Mouse (Mus musculus) heart, adult 2 months (tissue): ENCODE measurements around the gene Tuba8. TPM values are rescaled to one million over a fixed set of nuclear protein-coding genes. Genes with fewer than 3 reads are reported as not detected.

Source experiments
- DNase-seq, 2 experiments: peaks; one replicate each; pipeline ENCODE4 v3.0.0; 2021
- H3K27ac ChIP-seq: fragments of 200-600 bp; 2 replicates; pipeline ENCODE4 v1.8.1; 2022
- H3K27me3 ChIP-seq: fragments of 200-500 bp; 2 replicates; pipeline ENCODE4 v1.6.1; 2012; ENCODE audit warnings: mild to moderate bottlenecking, low read length, inconsistent platforms, mixed read lengths; ENCODE audit not compliant: control insufficient read depth, insufficient read depth
- H3K36me3 ChIP-seq: fragments of 200-500 bp; 2 replicates; pipeline ENCODE4 v1.6.1; 2012; ENCODE audit warnings: low read length, inconsistent platforms; ENCODE audit not compliant: control insufficient read depth, insufficient read depth
- H3K4me1 ChIP-seq: fragments of 200-500 bp; 2 replicates; pipeline ENCODE4 v1.6.1; 2011; ENCODE audit warnings: low read length; ENCODE audit not compliant: control insufficient read depth, insufficient read depth
- H3K4me3 ChIP-seq: fragments of 200-600 bp; 2 replicates; pipeline ENCODE4 v1.8.1; 2022
- H3K79me2 ChIP-seq: fragments of 200-500 bp; replicated peaks from 2 replicates; pipeline ENCODE4 v1.6.1; 2012; ENCODE audit warnings: mild to moderate bottlenecking, inconsistent platforms, low read length, moderate library complexity, mixed read lengths; ENCODE audit not compliant: control insufficient read depth, insufficient read depth
- H3K9ac ChIP-seq: fragments of 200-500 bp; 2 replicates; pipeline ENCODE4 v1.6.1; 2012; ENCODE audit warnings: low read depth, mild to moderate bottlenecking, control low read depth, inconsistent platforms, low read length, mixed read lengths
- CTCF ChIP-seq: fragments of 200-600 bp; IDR thresholded peaks from 2 replicates; pipeline ENCODE4 v1.8.1; 2022; ENCODE audit warnings: antibody characterized with exemption, mild to moderate bottlenecking, moderate library complexity
- EP300 ChIP-seq: fragments of 200-500 bp; IDR thresholded peaks from 2 replicates; pipeline ENCODE4 v1.6.1; 2011; ENCODE audit warnings: low read depth, low read length, control low read depth; ENCODE audit not compliant: insufficient read depth
- POLR2A ChIP-seq: fragments of 200-500 bp; IDR thresholded peaks from 2 replicates; pipeline ENCODE4 v1.6.1; 2011; ENCODE audit warnings: mild to moderate bottlenecking, low read depth, low read length, control low read depth; ENCODE audit not compliant: insufficient read depth
- WGBS: fragments of 180-500 bp; shearing (Covaris S2); methylation state at CpG from one replicate; pipeline ENCODE4 v1.1.7; 2018; 5-methylcytosine and 5-hydroxymethylcytosine counted together
- intact Hi-C: fragments of 180-260 bp; cut with DNase I; formaldehyde crosslinking; loops from one replicate; pipeline ENCODE4 v1.15.1; 2025
- polyA plus RNA-seq: library from polyadenylated mRNA; depleted of rRNA; stranded (reverse); fragments of >200 nt; gene quantifications from 2 replicates; pipeline ENCODE4 v1.2.3, GENCODE M21; 2012
- total RNA-seq, 2 experiments: library from RNA; stranded (reverse); gene quantifications; 2 replicates each; pipeline ENCODE4 v1.2.3; 2021

Gene Tuba8
- total and polyA plus RNA-seq, 3 experiments: 71.6 to 198 (median 192) TPM

GRCm38 (mm10) chr6:121243161-121243560 is 32.7 kb downstream of the Tuba8 start:
- Histone ChIP-seq H3K36me3 (no peaks in the 10 kb centered on the region), H3K4me3 (no peak overlapping the region), H3K79me2 (no peaks in the 10 kb centered on the region), H3K4me1 (no peaks in the 10 kb centered on the region), H3K27me3 (no peaks in the 10 kb centered on the region), H3K27ac (no peak overlapping the region), H3K9ac (no peak overlapping the region)
- 43% methylated on average over 10 of the region's 10 CpGs for WGBS
- TF ChIP-seq CTCF (no peak), POLR2A (no peak), EP300 (no peak)
- DNase-seq: no peak
- intact Hi-C loops: no loop called here

- intact Hi-C loops: loop anchor here (5.0 kb wide), 1 partner anchor 58 kb away; no protein-coding TSS in a partner anchor
- Histone ChIP-seq H3K4me1 (no peaks in the 10 kb centered on the region), H3K4me3 (peak within 1 kb of the TSS; percentile 74), H3K79me2 (no peaks in the 10 kb centered on the region), H3K27me3 (no peaks in the 10 kb centered on the region), H3K27ac (peak within 1 kb of the TSS; percentile 89), H3K9ac (peak within 1 kb of the TSS; percentile 79), H3K36me3 (no peaks in the 10 kb centered on the region; the same call in 1 of the 2 replicates)
- 3% methylated on average over 35 of the region's 35 CpGs for WGBS
- no peak for TF ChIP-seq CTCF
- TF ChIP-seq POLR2A: peak; percentile 96
- peak; percentile 67; the same call in 1 of the 2 replicates for TF ChIP-seq EP300
- peak; percentile 93 to 94 for DNase-seq
Observed at GRCm38 (mm10) chr6:121245127-121246036, 34.9 kb downstream of the Tuba8 start, which contains the start of gene Usp18. TSS of gene Usp18 (plus strand) at chr6:121245906.

GRCm38 (mm10) chr6:121246037-121246361 is 35.5 kb downstream of the Tuba8 start:
- intact Hi-C loops: loop anchor here (5.0 kb wide), 1 partner anchor 59 kb away; no protein-coding TSS in a partner anchor
- Histone ChIP-seq H3K9ac (peak overlapping the region; percentile 79), H3K79me2 (no peaks in the 10 kb centered on the region), H3K4me3 (peak overlapping the region; percentile 74), H3K36me3 (no peaks in the 10 kb centered on the region; the same call in 1 of the 2 replicates), H3K27me3 (no peaks in the 10 kb centered on the region), H3K27ac (peak overlapping the region; percentile 89), H3K4me1 (no peaks in the 10 kb centered on the region)
- no peak for DNase-seq
- WGBS: 4% methylated on average over 4 of the region's 4 CpGs
- no peak for TF ChIP-seq POLR2A
- TF ChIP-seq CTCF: no peak
- TF ChIP-seq EP300: no peak

- TF ChIP-seq EP300 (no peak), CTCF (no peak), POLR2A (no peak)
- Histone ChIP-seq H3K9ac (no peak overlapping the region), H3K36me3 (no peaks in the 10 kb centered on the region; the same call in 1 of the 2 replicates), H3K27me3 (no peaks in the 10 kb centered on the region), H3K4me3 (no peak overlapping the region), H3K79me2 (no peaks in the 10 kb centered on the region), H3K27ac (no peak overlapping the region), H3K4me1 (no peaks in the 10 kb centered on the region)
- 90% methylated on average over 1 of the region's 1 CpGs for WGBS
- intact Hi-C loops: no loop called here
- DNase-seq: no peak
Observed at GRCm38 (mm10) chr6:121250406-121250805, 39.9 kb downstream of the Tuba8 start.

GRCm38 (mm10) chr6:121251256-121251655 is 40.8 kb downstream of the Tuba8 start:
- Histone ChIP-seq H3K27ac (no peak overlapping the region), H3K36me3 (no peaks in the 10 kb centered on the region; the same call in 1 of the 2 replicates), H3K4me1 (no peaks in the 10 kb centered on the region), H3K9ac (no peak overlapping the region), H3K4me3 (no peak overlapping the region), H3K79me2 (no peaks in the 10 kb centered on the region), H3K27me3 (no peaks in the 10 kb centered on the region)
- intact Hi-C loops: no loop called here
- DNase-seq: no peak
- TF ChIP-seq EP300 (no peak), POLR2A (no peak), CTCF (no peak)
- 42% methylated on average over 5 of the region's 5 CpGs for WGBS

GRCm38 (mm10) chr6:121260548-121260947 is 50.1 kb downstream of the Tuba8 start:
- Histone ChIP-seq H3K27me3 (no peaks in the 10 kb centered on the region), H3K9ac (no peak overlapping the region), H3K4me3 (no peak overlapping the region), H3K79me2 (no peaks in the 10 kb centered on the region), H3K27ac (no peak overlapping the region), H3K4me1 (no peaks in the 10 kb centered on the region), H3K36me3 (no peaks in the 10 kb centered on the region)
- intact Hi-C loops: loop anchor here (10.0 kb wide), 1 partner anchor 1044 kb away; the partner anchor contains the start of gene M6pr
- peak; percentile 40 to 64 for DNase-seq
- WGBS: 25% methylated on average over 9 of the region's 9 CpGs
- TF ChIP-seq CTCF (peak; percentile 87), EP300 (no peak)
